Mouse (Mus musculus) liver, postnatal 0 days (tissue): ENCODE measurements at regions not wholly inside any gene's neighbourhood (a gene's known extent, or its start where the extent isn't known, plus 50 kb on each side); places are given as distances from the start of the nearest gene placed in this dataset.

ENCODE experiments used
- ATAC-seq: fragments of 200-750 bp; cut with Nextera tagmentation; 2 replicates; pipeline ENCODE4 v1.8.0; 2017; ENCODE audit warnings: mild to moderate bottlenecking, moderate library complexity
- DNase-seq: peaks from one replicate; pipeline ENCODE4 v3.0.0-alpha.2; 2016
- H3K27ac ChIP-seq: fragments of 300-500 bp; sonication (generic); 2 replicates; pipeline ENCODE4 v1.5.1; 2014; ENCODE audit warnings: antibody characterized with exemption, moderate library complexity, mild to moderate bottlenecking, low read depth
- H3K27me3 ChIP-seq: fragments of 300-500 bp; sonication (generic); 2 replicates; pipeline ENCODE4 v1.6.1; 2014; ENCODE audit warnings: low read length, control low read depth, mixed read lengths; ENCODE audit not compliant: insufficient read depth
- H3K36me3 ChIP-seq: fragments of 300-500 bp; sonication (generic); replicated peaks from 2 replicates; pipeline ENCODE4 v1.6.1; 2014; ENCODE audit warnings: mild to moderate bottlenecking, control low read depth, low read length, moderate library complexity, mixed read lengths; ENCODE audit not compliant: insufficient read depth
- H3K4me1 ChIP-seq: fragments of 300-500 bp; sonication (generic); 2 replicates; pipeline ENCODE4 v1.6.1; 2014; ENCODE audit warnings: antibody characterized with exemption, mild to moderate bottlenecking, control low read depth; ENCODE audit not compliant: insufficient read depth
- H3K4me2 ChIP-seq: fragments of 300-500 bp; sonication (generic); 2 replicates; pipeline ENCODE4 v1.6.1; 2014; ENCODE audit warnings: low read depth, mild to moderate bottlenecking, low read length, moderate library complexity, mixed read lengths
- H3K4me3 ChIP-seq: fragments of 300-500 bp; sonication (generic); 2 replicates; pipeline ENCODE4 v1.5.1; 2014; ENCODE audit warnings: low read depth, low read length
- H3K9ac ChIP-seq: fragments of 300-500 bp; sonication (generic); replicated peaks from 2 replicates; pipeline ENCODE4 v1.6.1; 2014; ENCODE audit warnings: mild to moderate bottlenecking, moderate library complexity
- H3K9me3 ChIP-seq: fragments of 300-500 bp; sonication (generic); 2 replicates; pipeline ENCODE4 v1.6.1; 2016; ENCODE audit warnings: mild to moderate bottlenecking, control low read depth, low read length, mixed read lengths
- CTCF ChIP-seq: sonication (generic); IDR thresholded peaks from 2 replicates; pipeline ENCODE4 v1.5.1; 2016; ENCODE audit warnings: antibody characterized with exemption, low read depth
- EP300 ChIP-seq: IDR thresholded peaks from 2 replicates; pipeline ENCODE4 v1.6.1; 2016; ENCODE audit warnings: antibody characterized with exemption, low read depth, mild to moderate bottlenecking
- WGBS: fragments of 180-500 bp; shearing (Covaris S2); extraction: QIAGEN DNeasy Blood & Tissue Kit; methylation state at CpG from one replicate; pipeline ENCODE4 v1.1.7; 2014; ENCODE audit not compliant: insufficient replicate concordance; 5-methylcytosine and 5-hydroxymethylcytosine counted together

GRCm38 (mm10) chr8:116267021-116267420 lies 237.8 kb upstream of the Dynlrb2 start:
- H3K9me3 ChIP-seq, result no peaks in the 10 kb centered on the region
- no peaks in the 10 kb centered on the region for H3K27me3 ChIP-seq
- H3K4me3 ChIP-seq, result no peak overlapping the region
- DNase-seq (no peak), ATAC-seq (no peak)
- H3K4me1 ChIP-seq, result no peaks in the 10 kb centered on the region
- H3K4me2 ChIP-seq, result no peak overlapping the region
- 81% methylated on average over 4 of the region's 4 CpGs for WGBS
- H3K27ac ChIP-seq, result no peak overlapping the region
- no peaks in the 10 kb centered on the region for H3K36me3 ChIP-seq
- TF ChIP-seq EP300 (no peak), CTCF (no peak)
- H3K9ac ChIP-seq, result no peak overlapping the region

- H3K27me3 ChIP-seq, result no peaks in the 10 kb centered on the region
- H3K27ac ChIP-seq, result no peak overlapping the region
- no peak for ATAC-seq
- 82% methylated on average over 3 of the region's 3 CpGs for WGBS
- no peaks in the 10 kb centered on the region for H3K4me1 ChIP-seq
- no peaks in the 10 kb centered on the region for H3K36me3 ChIP-seq
- TF ChIP-seq CTCF (no peak), EP300 (no peak)
- no peak overlapping the region for H3K9ac ChIP-seq
- no peaks in the 10 kb centered on the region for H3K9me3 ChIP-seq
- no peak overlapping the region for H3K4me2 ChIP-seq
- no peak overlapping the region for H3K4me3 ChIP-seq
- no peak for DNase-seq
Observed at GRCm38 (mm10) chr8:116265591-116265990, 239.2 kb upstream of the Dynlrb2 start.

- no peak for DNase-seq
- no peaks in the 10 kb centered on the region for H3K36me3 ChIP-seq
- no peak overlapping the region for H3K4me3 ChIP-seq
- no peak overlapping the region for H3K4me2 ChIP-seq
- H3K9ac ChIP-seq, result no peak overlapping the region
- no peaks in the 10 kb centered on the region for H3K9me3 ChIP-seq
- no peaks in the 10 kb centered on the region for H3K27me3 ChIP-seq
- H3K4me1 ChIP-seq, result no peaks in the 10 kb centered on the region
- ATAC-seq, result no peak
- no peak for TF ChIP-seq CTCF
- no peak for TF ChIP-seq EP300
- 69% methylated on average over 3 of the region's 3 CpGs for WGBS
- no peak overlapping the region for H3K27ac ChIP-seq
Observed at GRCm38 (mm10) chr8:116264078-116264477, 240.7 kb upstream of the Dynlrb2 start.

GRCm38 (mm10) chr8:116261286-116261685 lies 243.5 kb upstream of the Dynlrb2 start:
- Histone ChIP-seq H3K27ac (no peak overlapping the region), H3K36me3 (no peaks in the 10 kb centered on the region), H3K4me2 (no peak overlapping the region), H3K4me3 (no peak overlapping the region), H3K4me1 (no peaks in the 10 kb centered on the region), H3K9me3 (no peaks in the 10 kb centered on the region), H3K27me3 (no peaks in the 10 kb centered on the region), H3K9ac (no peak overlapping the region)
- TF ChIP-seq EP300, result no peak
- TF ChIP-seq CTCF, result no peak
- 66% methylated on average over 2 of the region's 2 CpGs for WGBS
- ATAC-seq, result no peak
- no peak for DNase-seq

- H3K27ac ChIP-seq, result no peak overlapping the region
- no peak overlapping the region for H3K4me3 ChIP-seq
- H3K27me3 ChIP-seq, result no peaks in the 10 kb centered on the region
- DNase-seq (no peak), ATAC-seq (no peak)
- H3K4me2 ChIP-seq, result no peak overlapping the region
- WGBS, result 67% methylated on average over 5 of the region's 5 CpGs
- TF ChIP-seq EP300 (no peak), CTCF (no peak)
- H3K9ac ChIP-seq, result no peak overlapping the region
- H3K9me3 ChIP-seq, result no peaks in the 10 kb centered on the region
- H3K4me1 ChIP-seq, result no peaks in the 10 kb centered on the region
- no peaks in the 10 kb centered on the region for H3K36me3 ChIP-seq
Observed at GRCm38 (mm10) chr8:116255398-116255797, 249.4 kb upstream of the Dynlrb2 start.

GRCm38 (mm10) chr8:116252455-116253216 lies 252.1 kb upstream of the Dynlrb2 start:
- no peaks in the 10 kb centered on the region for H3K27me3 ChIP-seq
- no peak for ATAC-seq
- WGBS, result 42% methylated on average over 7 of the region's 7 CpGs

GRCm38 (mm10) chr8:116248398-116248797 lies 256.4 kb upstream of the Dynlrb2 start:
- Histone ChIP-seq H3K36me3 (no peaks in the 10 kb centered on the region), H3K27me3 (no peaks in the 10 kb centered on the region), H3K4me3 (no peak overlapping the region), H3K9ac (no peak overlapping the region), H3K4me2 (no peak overlapping the region), H3K4me1 (no peaks in the 10 kb centered on the region), H3K9me3 (no peaks in the 10 kb centered on the region), H3K27ac (no peak overlapping the region)
- TF ChIP-seq CTCF, result no peak
- TF ChIP-seq EP300, result no peak
- DNase-seq (no peak), ATAC-seq (no peak)
- 80% methylated on average over 1 of the region's 1 CpGs for WGBS

More at GRCm38 (mm10) chr8:116252455-116253216, 252.1 kb upstream of the Dynlrb2 start:
- H3K9ac ChIP-seq, result no peak overlapping the region
- no peak overlapping the region for H3K27ac ChIP-seq
- DNase-seq, result no peak
- H3K4me2 ChIP-seq, result no peak overlapping the region
- no peaks in the 10 kb centered on the region for H3K9me3 ChIP-seq
- H3K36me3 ChIP-seq, result no peaks in the 10 kb centered on the region
- H3K4me3 ChIP-seq, result no peak overlapping the region
- no peak for TF ChIP-seq CTCF
- TF ChIP-seq EP300, result no peak
- H3K4me1 ChIP-seq, result no peaks in the 10 kb centered on the region
